In genomic region chr7:105426051-105426450, GRCm38 (mm10) we compare ENCODE assay signal across 11 mouse cellular contexts. TPM values are rescaled to one million over a fixed set of nuclear protein-coding genes. Genes with fewer than 3 reads are reported as not detected.
DNase-seq lines count a peak whose midpoint lies in the region; ATAC-seq and TF ChIP-seq lines count a peak whose summit lies in the region.
"Had no signal": no experiment of that assay in that cellular context is flagged by ENCODE, and none has a peak within 500 bp of the region (broad histone marks: within the 10 kb centered on the region; RNA-seq: fewer than 3 reads in every experiment).

No protein-coding gene starts in this region.

- H3K27ac ChIP-seq in heart, postnatal 0 days (ENCODE audit: low read depth), result no peak overlapping the region
- no peak overlapping the region for H3K27ac ChIP-seq in heart, adult 2 months
- H3K27ac ChIP-seq in embryonic facial prominence, embryonic 11.5 days (replicated peaks; ENCODE audit: low read depth, low read length), result no peak overlapping the region
- H3K27ac ChIP-seq in hindbrain, embryonic 15.5 days (replicated peaks), result 0 out of 2 replicates have a peak overlapping the region, but pooled peaks have one; percentile 14

- peak overlapping the region; percentile 46 for H3K4me3 ChIP-seq in heart, postnatal 0 days (ENCODE audit: low read depth, low read length)
- H3K4me3 ChIP-seq in heart, adult 2 months, result no peak overlapping the region
- H3K4me3 ChIP-seq in embryonic facial prominence, embryonic 11.5 days (ENCODE audit: low read depth, low read length), result peak overlapping the region; percentile 38
- H3K4me3 ChIP-seq in hindbrain, embryonic 15.5 days, result peak overlapping the region; percentile 62

- H3K4me1 ChIP-seq in heart, postnatal 0 days (ENCODE audit: control insufficient read depth, insufficient read depth), result peaks cover 6% of the 10 kb centered on the region; the same call in 1 of the 2 replicates
- H3K4me1 ChIP-seq in heart, adult 2 months (ENCODE audit: control insufficient read depth, insufficient read depth, low read length), result no peaks in the 10 kb centered on the region
- H3K4me1 ChIP-seq in embryonic facial prominence, embryonic 11.5 days (ENCODE audit: control insufficient read depth, insufficient read depth, low read length), result 0 out of 2 replicates have a peak, but pooled peaks cover 2% of the 10 kb centered on the region
- H3K4me1 ChIP-seq in hindbrain, embryonic 15.5 days (replicated peaks), result peaks cover 14% of the 10 kb centered on the region; the same call in 1 of the 2 replicates

- no peak for TF ChIP-seq CTCF in heart, postnatal 0 days (IDR thresholded peaks at IDR 0.05; ENCODE audit: low read depth)
- no peak for TF ChIP-seq CTCF in heart, adult 2 months (IDR thresholded peaks at IDR 0.05)

- ATAC-seq in heart, postnatal 0 days (ENCODE audit: insufficient read depth, low read depth), result no peak
- ATAC-seq in embryonic facial prominence, embryonic 11.5 days (replicated peaks; ENCODE audit: insufficient number of reproducible peaks, low FRiP score, low TSS enrichment, low read depth), result peak; percentile 80
- peak; percentile 68 for ATAC-seq in hindbrain, embryonic 15.5 days (ENCODE audit: low FRiP score, low read depth)
- ATAC-seq in megakaryocyte, adult 5-6 weeks (ENCODE audit: poor library complexity, severe bottlenecking), result no peak

- TF ChIP-seq POLR2A in heart, adult 2 months (IDR thresholded peaks at IDR 0.05; ENCODE audit: insufficient read depth, low read depth, low read length), result no peak

- H3K79me2 ChIP-seq in heart, adult 2 months (replicated peaks; ENCODE audit: control insufficient read depth, insufficient read depth, low read length), result no peaks in the 10 kb centered on the region

- WGBS in heart, postnatal 0 days, result 4% methylated on average over 11 of the region's 11 CpGs
- 1% methylated on average over 11 of the region's 11 CpGs for WGBS in heart, adult 2 months
- WGBS in embryonic facial prominence, embryonic 11.5 days, result 4% methylated on average over 11 of the region's 11 CpGs
- WGBS in hindbrain, embryonic 15.5 days, result under 1% methylated on average over 11 of the region's 11 CpGs

- H3K4me2 ChIP-seq in heart, postnatal 0 days (ENCODE audit: low read depth, low read length), result peak overlapping the region; percentile 63
- H3K4me2 ChIP-seq in embryonic facial prominence, embryonic 11.5 days (ENCODE audit: low read depth, low read length), result peak overlapping the region; percentile 72
- peak overlapping the region; percentile 91 for H3K4me2 ChIP-seq in hindbrain, embryonic 15.5 days

- H3K9ac ChIP-seq in heart, postnatal 0 days (replicated peaks; ENCODE audit: low read depth, low read length), result no peak overlapping the region
- H3K9ac ChIP-seq in heart, adult 2 months (ENCODE audit: low read depth, low read length), result no peak overlapping the region
- H3K9ac ChIP-seq in embryonic facial prominence, embryonic 11.5 days (replicated peaks; ENCODE audit: low read length), result peak overlapping the region; percentile 48; the same call in 1 of the 2 replicates
- peak overlapping the region; percentile 58 for H3K9ac ChIP-seq in hindbrain, embryonic 15.5 days

- no peaks in the 10 kb centered on the region for H3K36me3 ChIP-seq in heart, postnatal 0 days (replicated peaks; ENCODE audit: control insufficient read depth, insufficient read depth, low read length)
- H3K36me3 ChIP-seq in heart, adult 2 months (ENCODE audit: control insufficient read depth, insufficient read depth, low read length), result no peaks in the 10 kb centered on the region
- H3K36me3 ChIP-seq in embryonic facial prominence, embryonic 11.5 days (replicated peaks; ENCODE audit: control insufficient read depth, insufficient read depth, low read depth, low read length), result no peaks in the 10 kb centered on the region
- H3K36me3 ChIP-seq in hindbrain, embryonic 15.5 days, result no peaks in the 10 kb centered on the region

- no peak for TF ChIP-seq EP300 in heart, postnatal 0 days (IDR thresholded peaks at IDR 0.05; ENCODE audit: low read depth)
- TF ChIP-seq EP300 in heart, adult 2 months (IDR thresholded peaks at IDR 0.05; ENCODE audit: insufficient read depth, low read depth, low read length), result no peak

- peaks cover 39% of the 10 kb centered on the region for H3K27me3 ChIP-seq in heart, postnatal 0 days (ENCODE audit: control insufficient read depth, insufficient read depth, low read length)
- peaks cover 15% of the 10 kb centered on the region for H3K27me3 ChIP-seq in heart, adult 2 months (ENCODE audit: control insufficient read depth, insufficient read depth, low read length)
- H3K27me3 ChIP-seq in embryonic facial prominence, embryonic 11.5 days (ENCODE audit: control insufficient read depth, insufficient read depth, low read length), result peaks cover 21% of the 10 kb centered on the region
- peaks cover 7% of the 10 kb centered on the region; the same call in 1 of the 2 replicates for H3K27me3 ChIP-seq in hindbrain, embryonic 15.5 days

- intact Hi-C loops in heart, adult 2 months (cut with DNase I), result no loop called here

- no peaks in the 10 kb centered on the region for H3K9me3 ChIP-seq in heart, postnatal 0 days (replicated peaks; ENCODE audit: control insufficient read depth, low read length)
- no peaks in the 10 kb centered on the region for H3K9me3 ChIP-seq in embryonic facial prominence, embryonic 11.5 days (replicated peaks; ENCODE audit: control insufficient read depth, low read length)
- H3K9me3 ChIP-seq in hindbrain, embryonic 15.5 days, result no peaks in the 10 kb centered on the region

- no peak for DNase-seq in heart, postnatal 0 days (ENCODE audit: low spot score)
- DNase-seq in heart, adult 2 months, result no peak
- no peak for DNase-seq in embryonic facial prominence, embryonic 11.5 days (ENCODE audit: low spot score)
- peak; percentile 36 for DNase-seq in neural tube, embryonic 10.5 days (ENCODE audit: extremely low spot score, low spot score)
- DNase-seq in cerebellum, adult 11-12 months, result no peak
- no peak for DNase-seq in adrenal gland, adult (ENCODE audit: inconsistent age in 2 of 2, low spot score in 1 of 2)
- DNase-seq: lung, postnatal 10 days had no signal

RNA-seq across cellular contexts. Expression of gene Cckbr, which starts 0.5 kb away (rescaled TPM):
- total RNA-seq in heart, postnatal 0 days (2014; rRNA removed; ENCODE audit: low replicate concordance), result not detected in 2 replicates
- polyA plus RNA-seq in heart, postnatal 0 days (2015; fragmentation: Nextera tagmentation; extraction: Ambion mirVana), result not detected in 2 replicates
- total RNA-seq in heart, adult 2 months (2021), result not detected
- polyA plus RNA-seq in heart, adult 2 months (2012; rRNA removed), result not detected in 2 replicates
- polyA plus RNA-seq in embryonic facial prominence, embryonic 11.5 days (2014; fragmentation: Nextera tagmentation; extraction: Ambion mirVana), result 0.10 and 0.15 TPM in 2 replicates
- polyA plus RNA-seq in hindbrain, embryonic 15.5 days (2015; fragmentation: Nextera tagmentation; extraction: Ambion mirVana), result 5.2 and 5.5 TPM in 2 replicates
- not detected in 2 replicates for total RNA-seq in megakaryocyte, adult 5-6 weeks (2015)
- total RNA-seq in megakaryocyte, adult 5-6 weeks (2017), result not detected in 2 replicates
- total RNA-seq: gastrocnemius, adult 8-10 months had no signal

RNA-seq across cellular contexts. Expression of gene Cnga4, which starts 21.7 kb away (rescaled TPM):
- not detected in 2 replicates for total RNA-seq in heart, postnatal 0 days (2014; rRNA removed; ENCODE audit: low replicate concordance)
- not detected in 2 replicates for polyA plus RNA-seq in heart, postnatal 0 days (2015; fragmentation: Nextera tagmentation; extraction: Ambion mirVana)
- not detected for total RNA-seq in heart, adult 2 months (2021)
- 0.09 and 0.14 TPM in 2 replicates for polyA plus RNA-seq in heart, adult 2 months (2012; rRNA removed)
- 0.11 TPM in 1 of 2 replicates, not detected in the other for polyA plus RNA-seq in embryonic facial prominence, embryonic 11.5 days (2014; fragmentation: Nextera tagmentation; extraction: Ambion mirVana)
- polyA plus RNA-seq in hindbrain, embryonic 15.5 days (2015; fragmentation: Nextera tagmentation; extraction: Ambion mirVana), result 0.08 and 0.12 TPM in 2 replicates
- total RNA-seq in megakaryocyte, adult 5-6 weeks (2015), result 0.25 TPM in 1 of 2 replicates, not detected in the other
- total RNA-seq in megakaryocyte, adult 5-6 weeks (2017), result not detected in 2 replicates
- total RNA-seq: gastrocnemius, adult 8-10 months had no signal

RNA-seq across cellular contexts. Expression of gene Fam160a2, which starts 26.2 kb away (rescaled TPM):
- 19.0 and 33.2 TPM in 2 replicates for total RNA-seq in heart, postnatal 0 days (2014; rRNA removed; ENCODE audit: low replicate concordance)
- polyA plus RNA-seq in heart, postnatal 0 days (2015; fragmentation: Nextera tagmentation; extraction: Ambion mirVana), result 19.6 and 19.7 TPM in 2 replicates
- total RNA-seq in heart, adult 2 months (2021), result 10 to 100 TPM; 16.0 to 16.3 TPM
- 25.4 and 48.2 TPM in 2 replicates for polyA plus RNA-seq in heart, adult 2 months (2012; rRNA removed)
- polyA plus RNA-seq in embryonic facial prominence, embryonic 11.5 days (2014; fragmentation: Nextera tagmentation; extraction: Ambion mirVana), result 26.7 and 30.3 TPM in 2 replicates
- 43.7 and 45.1 TPM in 2 replicates for polyA plus RNA-seq in hindbrain, embryonic 15.5 days (2015; fragmentation: Nextera tagmentation; extraction: Ambion mirVana)
- 36.2 and 39.6 TPM in 2 replicates for total RNA-seq in megakaryocyte, adult 5-6 weeks (2015)
- total RNA-seq in megakaryocyte, adult 5-6 weeks (2017), result 23.9 and 26.1 TPM in 2 replicates

RNA-seq across cellular contexts. Expression of gene Gm5901, which starts 51.2 kb away (rescaled TPM):
- total RNA-seq in heart, postnatal 0 days (2014; rRNA removed; ENCODE audit: low replicate concordance), result not detected in 2 replicates
- polyA plus RNA-seq in heart, postnatal 0 days (2015; fragmentation: Nextera tagmentation; extraction: Ambion mirVana), result not detected in 2 replicates
- total RNA-seq in heart, adult 2 months (2021), result not detected
- 0.12 TPM in 1 of 2 replicates, not detected in the other for polyA plus RNA-seq in heart, adult 2 months (2012; rRNA removed)
- not detected in 2 replicates for polyA plus RNA-seq in embryonic facial prominence, embryonic 11.5 days (2014; fragmentation: Nextera tagmentation; extraction: Ambion mirVana)
- polyA plus RNA-seq in hindbrain, embryonic 15.5 days (2015; fragmentation: Nextera tagmentation; extraction: Ambion mirVana), result not detected in 2 replicates
- total RNA-seq in megakaryocyte, adult 5-6 weeks (2015), result 0.20 TPM in 1 of 2 replicates, not detected in the other
- 0.73 TPM in 1 of 2 replicates, not detected in the other for total RNA-seq in megakaryocyte, adult 5-6 weeks (2017)
- total RNA-seq: gastrocnemius, adult 8-10 months had no signal
- polyA plus RNA-seq: small intestine, adult 2 months had no signal

RNA-seq across cellular contexts. Expression of gene Cavin3, which starts 56.0 kb away (rescaled TPM):
- total RNA-seq in heart, postnatal 0 days (2014; rRNA removed; ENCODE audit: low replicate concordance), result 75.4 and 84.2 TPM in 2 replicates
- 78.6 and 79.9 TPM in 2 replicates for polyA plus RNA-seq in heart, postnatal 0 days (2015; fragmentation: Nextera tagmentation; extraction: Ambion mirVana)
- total RNA-seq in heart, adult 2 months (2021), result 10 to 100 TPM; 17.5 to 24.0 TPM
- 18.0 and 21.0 TPM in 2 replicates for polyA plus RNA-seq in heart, adult 2 months (2012; rRNA removed)
- 23.9 and 25.7 TPM in 2 replicates for polyA plus RNA-seq in embryonic facial prominence, embryonic 11.5 days (2014; fragmentation: Nextera tagmentation; extraction: Ambion mirVana)
- 37.6 and 41.2 TPM in 2 replicates for polyA plus RNA-seq in hindbrain, embryonic 15.5 days (2015; fragmentation: Nextera tagmentation; extraction: Ambion mirVana)
- total RNA-seq in megakaryocyte, adult 5-6 weeks (2015), result not detected in 2 replicates
- total RNA-seq in megakaryocyte, adult 5-6 weeks (2017), result not detected in 2 replicates

Comparison
In these comparisons a context has a peak if more than half of its experiments do, and no peak if none do; other contexts are left out.
1. ATAC-seq: peak in embryonic facial prominence, embryonic 11.5 days (single experiment) and hindbrain, embryonic 15.5 days (single experiment); none in heart, postnatal 0 days (single experiment) and megakaryocyte, adult 5-6 weeks (single experiment).
2. H3K9ac ChIP-seq: peak in embryonic facial prominence, embryonic 11.5 days (single experiment) and hindbrain, embryonic 15.5 days (single experiment); none in heart, postnatal 0 days (single experiment) and heart, adult 2 months (single experiment).
3. Peak in every context shown above with its lines, with median percentiles within 50 percentile points of each other: H3K4me2 ChIP-seq.